Mouse (Mus musculus) C2C12 (cell line): Measurements from ENCODE around the gene Tekt5.

ENCODE experiments used
- CEBPB ChIP-seq: IDR thresholded peaks from one replicate; pipeline ENCODE4 v1.6.1; 2011; ENCODE audit warnings: low read depth, mild to moderate bottlenecking, control low read depth, moderate library complexity
- CTCF ChIP-seq: IDR thresholded peaks from one replicate; pipeline ENCODE4 v1.5.1; 2011; ENCODE audit not compliant: control insufficient read depth, insufficient read depth, insufficient read length
- FOSL1 ChIP-seq: IDR thresholded peaks from one replicate; pipeline ENCODE4 v1.8.0; 2011; ENCODE audit warnings: mild to moderate bottlenecking, low read length; ENCODE audit not compliant: poor library complexity, insufficient read depth, severe bottlenecking
- MAX ChIP-seq: IDR thresholded peaks from one replicate; pipeline ENCODE4 v1.6.1; 2011; ENCODE audit warnings: mild to moderate bottlenecking, control low read depth
- MYOD1 ChIP-seq: IDR thresholded peaks from one replicate; pipeline ENCODE4 v1.6.1; 2011; ENCODE audit warnings: low read depth; ENCODE audit not compliant: control insufficient read depth, insufficient read length
- MYOG ChIP-seq: IDR thresholded peaks from one replicate; pipeline ENCODE4 v1.6.1; 2011; ENCODE audit not compliant: control insufficient read depth, insufficient read length; ENCODE audit errors: extremely low read depth
- USF1 ChIP-seq: IDR thresholded peaks from one replicate; pipeline ENCODE4 v1.6.1; 2011; ENCODE audit warnings: low read depth, mild to moderate bottlenecking, control low read depth, moderate library complexity

- TF ChIP-seq MYOD1, result no peak
- TF ChIP-seq MAX, result no peak
- no peak for TF ChIP-seq FOSL1
- TF ChIP-seq MYOG, result no peak
- no peak for TF ChIP-seq CTCF
- TF ChIP-seq USF1, result no peak
- TF ChIP-seq CEBPB, result no peak
These were observed 37.0 kb downstream of the Tekt5 start for GRCm38 (mm10) chr16:10358010-10358934.
